Mouse (Mus musculus): ENCODE measurements around the gene Nfu1. TPM values are rescaled to one million over a fixed set of nuclear protein-coding genes. Genes with fewer than 3 reads are reported as not detected.
"Not testable (repeated sequence)": the region's sequence is repeated elsewhere in the genome, so short reads cannot be mapped to it uniquely, and the experiment has no call there.

Nfu1 gene
- polyA plus RNA-seq, 1 experiment from 2014 or later = 86.0 TPM

GRCm38 (mm10) chr6:87045507-87045906 is 36.5 kb downstream of the Nfu1 start:
- no peak for ATAC-seq (ENCODE audit: borderline replicate concordance, extremely low read depth, low FRiP score, low TSS enrichment)
- 76% methylated on average over 3 of the region's 3 CpGs for WGBS

DNA sequence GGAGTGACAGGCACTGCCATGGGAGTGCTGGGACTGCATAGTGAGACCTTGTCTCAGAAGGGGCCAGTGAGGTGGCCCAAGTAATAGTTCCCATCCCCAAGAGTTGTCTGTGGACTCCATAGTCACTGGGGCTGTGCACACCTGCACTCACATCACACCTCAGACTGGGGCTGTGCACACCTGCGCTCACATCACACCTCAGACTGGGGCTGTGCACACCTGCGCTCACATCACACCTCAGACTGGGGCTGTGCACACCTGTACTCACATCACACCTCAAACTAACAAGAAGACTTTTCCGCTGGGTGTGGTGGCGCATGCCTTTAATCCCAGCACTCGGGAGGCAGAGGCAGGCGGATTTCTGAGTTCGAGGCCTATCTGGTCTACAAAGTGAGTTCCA is 39.7 kb downstream of the Nfu1 start:
- not testable (repeated sequence) for H3K27ac ChIP-seq; H3K4me2 ChIP-seq; ATAC-seq (ENCODE audit: borderline replicate concordance, extremely low read depth, low FRiP score, low TSS enrichment); H3K4me3 ChIP-seq; H3K9me3 ChIP-seq; H3K27me3 ChIP-seq; H3K9ac ChIP-seq
- Histone ChIP-seq H3K36me3 (peaks cover 36% of the 10 kb centered on the region), H3K4me1 (peaks cover 11% of the 10 kb centered on the region)
- WGBS = 93% methylated on average over 7 of the region's 7 CpGs

More at GRCm38 (mm10) chr6:87045507-87045906, 36.5 kb downstream of the Nfu1 start:
- Histone ChIP-seq H3K9me3 (no peaks in the 10 kb centered on the region), H3K4me2 (no peak overlapping the region), H3K36me3 (peaks cover 10% of the 10 kb centered on the region; the same call in 1 of the 2 replicates), H3K4me1 (peaks cover 25% of the 10 kb centered on the region), H3K9ac (no peak overlapping the region), H3K4me3 (no peak overlapping the region), H3K27ac (no peak overlapping the region), H3K27me3 (no peaks in the 10 kb centered on the region)

DNA sequence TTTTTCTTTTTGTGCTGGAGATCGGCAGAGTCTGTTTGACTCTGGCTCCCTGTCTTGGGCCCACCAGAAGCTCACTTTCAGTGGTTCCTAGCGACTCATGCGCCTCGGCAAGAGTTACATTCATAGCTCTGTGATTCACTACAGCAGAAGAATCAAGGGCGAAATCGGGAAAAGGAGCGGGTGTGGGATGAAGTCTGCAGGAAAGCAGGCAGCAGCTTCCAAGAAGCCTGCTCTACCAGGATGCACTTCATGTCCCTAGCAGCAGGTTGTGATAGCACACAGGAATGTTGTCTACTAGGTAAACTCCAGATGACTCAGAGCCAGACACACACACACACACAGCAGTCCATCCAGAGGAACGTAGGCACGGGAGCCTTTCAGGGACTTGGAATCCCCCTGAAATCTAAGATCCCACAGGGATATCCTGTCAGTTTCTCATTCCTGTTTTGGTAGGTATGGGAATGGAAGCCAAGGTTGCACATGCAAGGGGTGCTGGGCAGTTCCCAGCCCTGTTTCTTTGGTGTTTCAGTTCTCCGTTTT is 42.9 kb downstream of the Nfu1 start:
- no peak for ATAC-seq (ENCODE audit: borderline replicate concordance, extremely low read depth, low FRiP score, low TSS enrichment)
- peaks cover 61% of the 10 kb centered on the region for H3K36me3 ChIP-seq
- no peaks in the 10 kb centered on the region for H3K9me3 ChIP-seq
- no peak overlapping the region for H3K4me2 ChIP-seq
- H3K9ac ChIP-seq = no peak overlapping the region
- no peak overlapping the region for H3K4me3 ChIP-seq
- H3K4me1 ChIP-seq = no peaks in the 10 kb centered on the region
- WGBS = 91% methylated on average over 10 of the region's 10 CpGs
- H3K27me3 ChIP-seq = no peaks in the 10 kb centered on the region
- no peak overlapping the region for H3K27ac ChIP-seq

GRCm38 (mm10) chr6:87054193-87054592 is 45.2 kb downstream of the Nfu1 start:
- peaks cover 73% of the 10 kb centered on the region for H3K36me3 ChIP-seq
- WGBS = 90% methylated on average over 8 of the region's 8 CpGs
- H3K9me3 ChIP-seq = no peaks in the 10 kb centered on the region
- H3K27me3 ChIP-seq = no peaks in the 10 kb centered on the region
- ATAC-seq (ENCODE audit: borderline replicate concordance, extremely low read depth, low FRiP score, low TSS enrichment) = no peak
- H3K4me2 ChIP-seq = no peak overlapping the region
- H3K4me3 ChIP-seq = no peak overlapping the region
- no peak overlapping the region for H3K9ac ChIP-seq
- no peak overlapping the region for H3K27ac ChIP-seq
- H3K4me1 ChIP-seq = no peaks in the 10 kb centered on the region

DNA sequence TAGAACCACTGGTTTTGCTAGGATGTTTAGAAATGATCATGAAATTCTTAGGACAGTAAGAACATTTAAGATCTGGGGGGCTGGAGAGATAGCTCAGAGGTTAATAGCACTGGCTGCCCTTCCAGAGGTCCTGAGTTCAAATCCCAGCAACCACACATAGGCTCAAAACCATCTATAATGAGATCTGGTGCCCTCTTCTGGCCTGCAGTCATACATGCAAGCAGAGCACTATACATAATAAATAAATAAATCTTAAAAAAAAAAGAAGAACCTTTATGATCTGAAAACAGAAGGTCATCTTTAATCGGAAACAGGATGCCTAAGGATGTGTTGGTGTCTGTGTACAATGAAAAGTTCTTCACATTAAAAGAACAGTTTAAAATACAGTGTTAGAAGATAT is 50.7 kb downstream of the Nfu1 start:
- no peak for ATAC-seq (ENCODE audit: borderline replicate concordance, extremely low read depth, low FRiP score, low TSS enrichment)
- no peak overlapping the region for H3K4me2 ChIP-seq
- H3K27me3 ChIP-seq = no peaks in the 10 kb centered on the region
- no peak overlapping the region for H3K4me3 ChIP-seq
- no peaks in the 10 kb centered on the region for H3K9me3 ChIP-seq
- 94% methylated on average over 1 of the region's 1 CpGs for WGBS
- H3K27ac ChIP-seq = no peak overlapping the region
- peaks cover 87% of the 10 kb centered on the region for H3K36me3 ChIP-seq
- no peaks in the 10 kb centered on the region for H3K4me1 ChIP-seq
- no peak overlapping the region for H3K9ac ChIP-seq

DNA sequence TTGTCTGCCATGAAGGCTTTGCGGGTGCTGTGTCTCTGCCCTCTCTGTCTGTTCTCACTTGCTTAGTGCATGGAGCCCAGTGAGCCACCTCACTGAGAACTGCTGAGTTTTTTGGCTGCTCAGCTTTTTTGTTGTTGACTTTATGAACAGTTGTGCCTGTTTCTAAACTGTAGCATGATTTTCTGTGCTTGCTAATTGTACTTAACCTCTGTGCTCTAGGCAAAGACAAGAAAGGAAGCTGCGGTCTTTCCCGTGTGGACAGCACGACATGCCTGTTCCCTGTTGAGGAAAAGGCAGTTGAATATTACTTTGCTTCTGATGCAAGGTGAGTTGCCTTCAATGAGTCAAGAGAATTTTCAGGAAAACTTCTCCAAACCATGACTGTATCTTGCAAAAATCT is 54.5 kb downstream of the Nfu1 start:
- Histone ChIP-seq H3K27ac (no peak overlapping the region), H3K36me3 (peaks cover 85% of the 10 kb centered on the region), H3K4me3 (no peak overlapping the region), H3K4me1 (no peaks in the 10 kb centered on the region), H3K9me3 (no peaks in the 10 kb centered on the region), H3K9ac (no peak overlapping the region), H3K4me2 (no peak overlapping the region), H3K27me3 (no peaks in the 10 kb centered on the region)
- ATAC-seq (ENCODE audit: borderline replicate concordance, extremely low read depth, low FRiP score, low TSS enrichment) = no peak
- 88% methylated on average over 4 of the region's 4 CpGs for WGBS

DNA sequence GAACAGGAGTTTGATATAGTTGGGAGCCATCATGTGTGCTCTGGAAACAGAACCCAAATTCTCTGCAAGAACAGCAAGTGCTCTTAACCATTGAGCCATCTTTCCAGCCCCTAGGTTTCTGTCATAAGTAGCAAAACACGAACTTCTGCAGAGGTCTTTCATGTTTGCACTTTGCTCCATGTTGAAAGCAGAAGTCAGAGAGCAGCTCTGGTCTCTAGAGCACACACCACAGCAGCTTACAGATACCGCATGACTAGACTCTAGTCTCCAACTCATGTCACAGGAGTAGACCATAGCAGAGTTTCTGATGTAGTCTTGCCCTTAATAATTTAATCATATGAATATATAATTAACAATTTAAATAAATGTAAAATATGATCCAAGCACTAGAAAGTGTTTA is 59.2 kb downstream of the Nfu1 start:
- Histone ChIP-seq H3K27me3 (no peaks in the 10 kb centered on the region), H3K4me3 (no peak overlapping the region), H3K36me3 (peaks cover 82% of the 10 kb centered on the region), H3K4me1 (0 out of 2 replicates have a peak, but pooled peaks cover 4% of the 10 kb centered on the region), H3K9me3 (no peaks in the 10 kb centered on the region), H3K4me2 (no peak overlapping the region), H3K9ac (no peak overlapping the region), H3K27ac (no peak overlapping the region)
- WGBS = 81% methylated on average over 2 of the region's 2 CpGs
- no peak for ATAC-seq (ENCODE audit: borderline replicate concordance, extremely low read depth, low FRiP score, low TSS enrichment)

GRCm38 (mm10) chr6:87069195-87069900 is 60.3 kb downstream of the Nfu1 start:
- Histone ChIP-seq H3K4me2 (no peak overlapping the region), H3K9me3 (no peaks in the 10 kb centered on the region), H3K27ac (no peak overlapping the region; the same call in 1 of the 2 replicates), H3K27me3 (no peaks in the 10 kb centered on the region), H3K4me1 (0 out of 2 replicates have a peak, but pooled peaks cover 4% of the 10 kb centered on the region), H3K9ac (no peak overlapping the region), H3K36me3 (peaks cover 82% of the 10 kb centered on the region), H3K4me3 (no peak overlapping the region)
- WGBS = 21% methylated on average over 7 of the region's 7 CpGs
- peak; percentile 52 for ATAC-seq (ENCODE audit: borderline replicate concordance, extremely low read depth, low FRiP score, low TSS enrichment)

GRCm38 (mm10) chr6:87070641-87071040 is 61.6 kb downstream of the Nfu1 start:
- H3K9me3 ChIP-seq = no peaks in the 10 kb centered on the region
- no peak overlapping the region for H3K4me3 ChIP-seq
- no peak overlapping the region for H3K27ac ChIP-seq
- peaks cover 74% of the 10 kb centered on the region for H3K36me3 ChIP-seq
- 0 out of 2 replicates have a peak, but pooled peaks cover 4% of the 10 kb centered on the region for H3K4me1 ChIP-seq
- no peak overlapping the region for H3K9ac ChIP-seq
- no peak for ATAC-seq (ENCODE audit: borderline replicate concordance, extremely low read depth, low FRiP score, low TSS enrichment)
- H3K27me3 ChIP-seq = no peaks in the 10 kb centered on the region
- WGBS = 89% methylated on average over 4 of the region's 4 CpGs
- no peak overlapping the region for H3K4me2 ChIP-seq

DNA sequence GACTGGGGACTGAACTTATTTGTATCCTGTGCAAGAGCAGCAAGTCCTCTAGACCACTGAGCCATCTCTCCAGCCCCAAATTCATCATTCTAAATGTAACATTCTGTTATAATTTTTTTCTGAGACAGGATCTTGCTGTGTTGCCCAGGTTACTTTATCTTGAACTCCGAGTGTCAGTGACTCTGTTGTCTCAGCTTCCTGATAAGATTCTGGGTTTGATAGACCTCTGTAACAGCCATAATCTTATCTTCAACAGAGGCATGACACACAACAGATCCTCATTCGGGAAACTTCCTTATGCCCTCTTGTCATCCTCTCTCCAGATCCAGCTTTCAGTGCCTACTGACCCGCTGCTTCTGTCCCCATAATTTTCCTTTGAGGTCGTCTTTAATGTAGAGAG is 63.7 kb downstream of the Nfu1 start:
- Histone ChIP-seq H3K4me2 (no peak overlapping the region), H3K36me3 (peaks cover 76% of the 10 kb centered on the region), H3K4me1 (0 out of 2 replicates have a peak, but pooled peaks cover 4% of the 10 kb centered on the region), H3K27ac (no peak overlapping the region), H3K27me3 (no peaks in the 10 kb centered on the region), H3K4me3 (no peak overlapping the region), H3K9me3 (no peaks in the 10 kb centered on the region), H3K9ac (no peak overlapping the region)
- no peak for ATAC-seq (ENCODE audit: borderline replicate concordance, extremely low read depth, low FRiP score, low TSS enrichment)
- WGBS = 42% methylated on average over 4 of the region's 4 CpGs

GRCm38 (mm10) chr6:87075092-87075685 is 66.2 kb downstream of the Nfu1 start:
- ATAC-seq (ENCODE audit: borderline replicate concordance, extremely low read depth, low FRiP score, low TSS enrichment) = no peak
- WGBS = 63% methylated on average over 3 of the region's 3 CpGs
- H3K36me3 ChIP-seq = peaks cover 78% of the 10 kb centered on the region

More at GRCm38 (mm10) chr6:87075092-87075685, 66.2 kb downstream of the Nfu1 start:
- no peak overlapping the region for H3K4me3 ChIP-seq
- no peaks in the 10 kb centered on the region for H3K9me3 ChIP-seq
- no peak overlapping the region for H3K9ac ChIP-seq
- no peaks in the 10 kb centered on the region for H3K27me3 ChIP-seq
- no peak overlapping the region for H3K4me2 ChIP-seq
- no peak overlapping the region for H3K27ac ChIP-seq
- no peaks in the 10 kb centered on the region for H3K4me1 ChIP-seq
